Mouse (Mus musculus): ENCODE data around the gene Snapc3.

DNA sequence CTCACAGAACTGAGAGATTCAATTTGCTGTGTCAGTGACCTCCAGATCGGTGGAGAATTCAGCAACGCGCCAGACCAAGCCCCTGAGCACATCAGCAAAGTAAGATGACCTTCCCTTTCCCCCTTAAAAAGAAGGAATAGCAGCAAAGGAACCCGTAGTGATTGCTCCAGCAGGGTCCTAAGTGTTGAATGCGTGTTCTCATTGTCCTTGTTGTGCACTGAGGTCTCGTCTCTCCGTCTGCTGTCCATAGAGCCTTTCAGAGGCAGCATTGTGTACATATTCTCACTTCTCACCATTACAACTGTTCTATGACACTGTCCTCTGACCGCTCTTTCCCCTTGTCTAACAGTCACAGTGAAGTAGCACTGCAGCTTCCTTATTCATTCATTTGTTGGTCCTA is 18.9 kb downstream of the Snapc3 start:
- TF ChIP-seq CTCF (IDR thresholded peaks at IDR 0.05; ENCODE audit: low read depth, low read length), result no peak
- no peak for TF ChIP-seq POLR2A (IDR thresholded peaks at IDR 0.05; ENCODE audit: extremely low read depth, insufficient read depth, low read length)
